Mouse (Mus musculus) forebrain, embryonic 11.5 days (tissue): ENCODE measurements around the gene Ppm1e. TPM values are rescaled to one million over a fixed set of nuclear protein-coding genes. Genes with fewer than 3 reads are reported as not detected.

Source experiments
- ATAC-seq: fragments of 200-750 bp; cut with Nextera tagmentation; replicated peaks from 2 replicates; pipeline ENCODE4 v1.8.0; 2017; ENCODE audit warnings: moderate TSS enrichment; ENCODE audit not compliant: low FRiP score
- DNase-seq: peaks from one replicate; pipeline ENCODE4 v3.0.0-alpha.2; 2017; ENCODE audit warnings: low spot score
- H3K27ac ChIP-seq: fragments of 300-500 bp; sonication (generic); 2 replicates; pipeline ENCODE4 v1.5.1; 2014; ENCODE audit warnings: low read depth, low read length
- H3K27me3 ChIP-seq: fragments of 300-500 bp; sonication (generic); 2 replicates; pipeline ENCODE4 v1.6.1; 2014; ENCODE audit warnings: mild to moderate bottlenecking, low read length, mixed read lengths; ENCODE audit not compliant: control insufficient read depth, insufficient read depth
- H3K36me3 ChIP-seq: fragments of 300-500 bp; sonication (generic); 2 replicates; pipeline ENCODE4 v1.6.1; 2014; ENCODE audit warnings: mild to moderate bottlenecking, low read length, moderate library complexity, mixed read lengths; ENCODE audit not compliant: control insufficient read depth, insufficient read depth
- H3K4me1 ChIP-seq: fragments of 300-500 bp; sonication (generic); replicated peaks from 2 replicates; pipeline ENCODE4 v1.6.1; 2014; ENCODE audit warnings: low read length, mixed read lengths; ENCODE audit not compliant: control insufficient read depth, insufficient read depth
- H3K4me2 ChIP-seq: fragments of 300-500 bp; sonication (generic); 2 replicates; pipeline ENCODE4 v1.6.1; 2014; ENCODE audit warnings: low read depth, mild to moderate bottlenecking, low read length, moderate library complexity, mixed read lengths; ENCODE audit not compliant: severe bottlenecking
- H3K4me3 ChIP-seq: fragments of 300-500 bp; sonication (generic); 2 replicates; pipeline ENCODE4 v1.5.1; 2014; ENCODE audit warnings: low read depth, low read length
- H3K9ac ChIP-seq: fragments of 300-500 bp; sonication (generic); 2 replicates; pipeline ENCODE4 v1.6.1; 2014; ENCODE audit warnings: low read length
- H3K9me3 ChIP-seq: fragments of 300-500 bp; sonication (generic); 2 replicates; pipeline ENCODE4 v1.6.1; 2016; ENCODE audit warnings: low read length, mixed read lengths; ENCODE audit not compliant: control insufficient read depth
- WGBS: fragments of 180-500 bp; shearing (Covaris S2); extraction: QIAGEN DNeasy Blood & Tissue Kit; methylation state at CpG from one replicate; pipeline ENCODE4 v1.1.7; 2014; 5-methylcytosine and 5-hydroxymethylcytosine counted together
- polyA plus RNA-seq: library from polyadenylated mRNA; unstranded; fragments of >200 nt; fragmentation: Nextera tagmentation; extraction: Ambion mirVana; gene quantifications from 2 replicates; pipeline ENCODE4 v1.2.1, GENCODE M21; 2014

Ppm1e gene
- polyA plus RNA-seq, result 13.4 TPM in 2 replicates

DNA sequence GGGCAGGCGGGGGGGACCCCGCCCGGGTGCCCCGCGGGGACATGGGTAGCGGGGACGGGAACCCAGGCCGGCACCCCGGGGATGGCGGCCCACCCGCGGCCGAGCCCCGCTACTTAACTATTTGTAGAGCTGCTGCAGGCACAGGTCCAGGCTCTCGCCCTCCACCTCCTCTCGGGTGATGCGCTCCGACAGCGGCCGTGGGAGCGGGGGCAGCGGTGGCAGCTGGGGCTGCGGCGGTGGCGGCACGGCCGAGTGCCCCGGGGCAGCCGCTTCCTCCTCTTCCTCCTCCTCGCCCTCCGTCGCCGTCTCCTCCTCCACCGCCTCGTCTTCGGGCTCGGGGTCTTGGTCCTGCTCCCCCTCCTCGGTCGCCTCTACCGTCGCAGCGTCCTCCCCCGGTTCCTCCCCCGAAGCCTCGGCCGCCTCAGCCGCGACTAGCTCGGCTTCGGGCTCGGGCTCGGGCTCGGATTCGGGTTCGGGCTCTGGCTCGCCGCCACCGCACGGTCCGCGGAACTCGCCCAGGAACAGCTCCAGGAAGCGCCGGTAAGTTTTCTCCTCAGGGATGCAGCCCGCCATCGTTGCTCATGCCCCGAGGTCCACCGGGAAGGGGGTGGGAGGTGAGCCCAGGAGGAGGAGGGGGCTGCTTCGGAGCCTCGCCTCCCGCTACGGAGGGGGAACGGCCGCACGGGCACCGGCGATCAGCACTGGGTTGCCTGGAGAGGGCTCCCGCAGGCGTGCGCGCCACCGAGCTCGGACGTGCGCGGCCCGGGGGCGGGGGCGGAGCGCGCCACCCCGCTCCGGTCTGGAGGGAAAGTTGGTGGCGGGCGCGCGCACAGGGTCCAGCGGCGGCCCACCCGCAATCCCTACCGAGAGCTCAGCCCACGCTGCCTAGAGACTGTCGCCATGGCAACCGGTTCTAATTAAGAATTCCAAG is at the start of gene Ppm1e:
Gene Ppm1e (minus strand): TSS at position 693 of the 931 bp plus-strand sequence.
- WGBS, result under 1% methylated on average over 79 of the region's 104 CpGs
- H3K4me3 ChIP-seq, result peak within 1 kb of the TSS; percentile 87
- no peaks in the 10 kb centered on the region for H3K27me3 ChIP-seq
- H3K27ac ChIP-seq, result peak within 1 kb of the TSS; percentile 57; the same call in 1 of the 2 replicates
- DNase-seq (peak; percentile 95), ATAC-seq (peak; percentile 96)
- H3K9me3 ChIP-seq, result no peaks in the 10 kb centered on the region
- H3K9ac ChIP-seq, result peak within 1 kb of the TSS; percentile 87
- peak within 1 kb of the TSS; percentile 45 for H3K4me2 ChIP-seq
- H3K4me1 ChIP-seq, result peaks cover 2% of the 10 kb centered on the region; the same call in 1 of the 2 replicates
- no peaks in the 10 kb centered on the region; the same call in 1 of the 2 replicates for H3K36me3 ChIP-seq

DNA sequence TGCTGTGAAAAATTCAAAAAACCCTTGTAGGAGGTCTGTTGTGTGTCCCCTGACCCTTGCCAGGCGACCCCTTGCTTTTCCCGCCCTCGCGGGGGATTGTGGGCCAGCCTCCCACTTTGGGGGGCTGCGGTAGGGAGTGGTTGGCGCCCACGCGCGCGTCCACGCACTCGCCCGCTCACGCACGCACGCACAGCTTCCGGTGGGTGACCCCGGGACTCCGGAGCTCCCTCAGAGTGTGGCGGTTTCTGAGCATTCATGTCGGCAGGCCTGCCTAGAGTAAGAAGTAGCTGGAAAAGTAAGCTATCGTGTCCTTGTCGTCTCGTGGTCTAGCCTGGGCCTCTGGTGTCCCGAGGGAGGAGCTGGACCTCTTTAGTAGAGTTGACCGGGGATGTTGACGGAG is 46.1 kb upstream of the Ppm1e start, which contains the start of the genes Rad51c and Tex14:
Gene Rad51c (minus strand): TSS at position 79 of the 400 bp plus-strand sequence.
Gene Tex14 (plus strand): TSS at position 190 of the 400 bp plus-strand sequence.
- peak; percentile 67 for DNase-seq
- H3K27ac ChIP-seq, result peak within 1 kb of the TSS; percentile 85
- no peaks in the 10 kb centered on the region for H3K9me3 ChIP-seq
- WGBS, result 78% methylated on average over 27 of the region's 27 CpGs
- H3K4me1 ChIP-seq, result peaks cover 5% of the 10 kb centered on the region; the same call in 1 of the 2 replicates
- peak within 1 kb of the TSS; percentile 61 for H3K4me2 ChIP-seq
- H3K36me3 ChIP-seq, result no peaks in the 10 kb centered on the region
- H3K9ac ChIP-seq, result peak within 1 kb of the TSS; percentile 76
- no peaks in the 10 kb centered on the region for H3K27me3 ChIP-seq
- peak within 1 kb of the TSS; percentile 50 for H3K4me3 ChIP-seq
- peak; percentile 55 for ATAC-seq

DNA sequence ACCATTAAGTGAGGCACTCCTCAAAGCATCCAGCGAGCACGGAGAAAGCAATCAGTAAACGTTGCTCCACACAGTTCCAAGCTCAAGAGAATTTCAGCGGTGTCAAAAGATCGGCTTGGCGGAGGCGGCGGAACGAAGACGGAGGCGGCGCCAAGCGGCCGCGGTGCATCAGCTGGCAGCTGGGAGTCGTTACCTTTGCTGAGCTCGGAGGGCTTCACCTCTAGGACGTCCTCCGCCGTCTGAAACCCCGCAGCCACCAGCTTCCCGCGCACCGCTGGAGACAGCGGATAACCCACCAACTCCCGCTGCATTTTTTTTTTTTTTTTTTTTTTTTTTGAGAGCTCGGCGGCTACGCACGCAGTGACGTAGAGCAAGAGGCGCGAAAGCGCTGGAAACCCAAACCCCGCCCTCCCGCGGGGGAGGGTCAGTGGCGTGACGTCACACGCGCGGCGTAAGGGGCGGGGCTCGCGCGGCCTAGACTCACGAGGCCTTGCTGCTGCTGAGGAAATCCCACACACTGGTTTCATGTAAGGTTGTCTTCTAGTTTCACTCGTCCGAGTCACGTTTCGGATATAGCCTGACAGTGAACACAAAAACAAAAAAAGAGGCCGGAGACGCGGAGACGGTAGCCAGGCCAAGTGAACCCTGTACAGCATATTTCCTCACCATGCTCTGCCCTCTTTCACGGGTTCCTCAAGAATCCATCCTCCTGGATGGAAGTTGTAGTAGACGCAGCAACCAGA is 45.5 kb upstream of the Ppm1e start:
- H3K27ac ChIP-seq, result peak overlapping the region; percentile 85
- H3K9ac ChIP-seq, result peak overlapping the region; percentile 76
- DNase-seq (peak; percentile 99), ATAC-seq (peak; percentile 93)
- H3K4me1 ChIP-seq, result peaks cover 5% of the 10 kb centered on the region; the same call in 1 of the 2 replicates
- no peaks in the 10 kb centered on the region for H3K9me3 ChIP-seq
- H3K27me3 ChIP-seq, result no peaks in the 10 kb centered on the region
- WGBS, result 3% methylated on average over 58 of the region's 58 CpGs
- H3K36me3 ChIP-seq, result no peaks in the 10 kb centered on the region
- H3K4me3 ChIP-seq, result peak overlapping the region; percentile 50
- H3K4me2 ChIP-seq, result peak overlapping the region; percentile 61

DNA sequence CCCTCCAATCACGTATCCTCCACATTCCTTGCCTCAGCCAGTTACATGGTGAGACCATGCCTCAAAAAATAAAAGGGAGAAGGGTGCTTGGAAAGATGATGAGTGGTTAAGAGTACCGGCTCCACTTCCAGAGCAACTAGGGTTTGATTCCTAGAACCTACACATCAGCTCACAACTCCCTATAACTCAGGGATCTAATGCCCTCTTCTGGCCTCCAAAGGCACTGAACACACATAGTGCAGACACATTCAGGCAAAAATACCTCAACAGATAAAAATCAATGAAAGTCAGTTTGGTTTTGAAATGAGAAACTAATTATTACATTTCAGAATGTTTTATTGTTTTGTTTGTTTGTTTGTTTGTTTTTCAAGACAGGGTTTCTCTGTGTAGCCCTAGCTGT is 39.6 kb upstream of the Ppm1e start:
- H3K9me3 ChIP-seq, result no peaks in the 10 kb centered on the region
- no peak overlapping the region for H3K9ac ChIP-seq
- ATAC-seq (no peak), DNase-seq (no peak)
- H3K4me2 ChIP-seq, result no peak overlapping the region
- no peaks in the 10 kb centered on the region for H3K36me3 ChIP-seq
- 97% methylated on average over 2 of the region's 2 CpGs for WGBS
- no peaks in the 10 kb centered on the region for H3K27me3 ChIP-seq
- no peaks in the 10 kb centered on the region for H3K4me1 ChIP-seq
- H3K4me3 ChIP-seq, result no peak overlapping the region
- no peak overlapping the region for H3K27ac ChIP-seq

DNA sequence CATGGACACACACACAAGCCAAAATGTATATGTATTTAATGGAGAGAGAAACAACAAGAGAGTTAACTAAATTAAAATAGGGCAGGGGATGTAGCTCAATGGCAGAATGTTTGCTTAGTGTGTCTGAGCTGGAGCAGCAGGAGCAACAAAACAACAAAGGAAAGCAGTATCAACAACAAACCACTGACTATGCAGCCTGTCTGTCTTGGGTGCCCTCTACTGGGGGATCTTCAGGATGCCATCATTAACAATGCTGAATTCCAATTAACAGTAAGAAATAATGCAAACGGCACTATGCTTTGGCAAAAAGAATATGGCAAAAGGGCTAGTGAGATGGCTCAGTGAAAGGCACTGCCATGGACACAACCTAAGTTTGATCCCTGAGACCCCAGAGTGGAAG is 35.0 kb upstream of the Ppm1e start:
- H3K4me2 ChIP-seq, result no peak overlapping the region
- 68% methylated on average over 1 of the region's 1 CpGs for WGBS
- H3K27ac ChIP-seq, result no peak overlapping the region
- H3K4me3 ChIP-seq, result no peak overlapping the region
- H3K4me1 ChIP-seq, result no peaks in the 10 kb centered on the region
- H3K27me3 ChIP-seq, result no peaks in the 10 kb centered on the region
- no peak overlapping the region for H3K9ac ChIP-seq
- H3K9me3 ChIP-seq, result no peaks in the 10 kb centered on the region
- no peak for DNase-seq
- no peak for ATAC-seq
- H3K36me3 ChIP-seq, result no peaks in the 10 kb centered on the region

DNA sequence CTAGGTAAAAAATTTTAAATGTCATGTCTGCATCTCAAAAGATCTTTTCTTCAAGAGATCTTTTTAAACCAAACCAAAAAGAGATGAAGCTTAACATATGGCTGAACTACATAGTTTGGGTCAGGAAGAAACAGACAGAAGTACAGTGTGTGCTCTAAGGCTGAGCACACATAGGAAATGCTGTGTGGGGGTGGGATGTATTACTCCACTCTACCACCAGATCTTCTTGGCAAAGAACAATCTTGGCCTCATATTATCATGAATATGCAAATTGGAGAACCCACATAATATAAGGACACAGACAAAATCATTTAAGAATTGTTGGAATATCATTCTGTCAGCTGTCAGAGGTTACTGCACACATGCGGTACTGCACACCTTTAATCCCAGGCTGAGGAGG is 26.9 kb upstream of the Ppm1e start:
- no peak overlapping the region for H3K9ac ChIP-seq
- no peak overlapping the region for H3K27ac ChIP-seq
- ATAC-seq (no peak), DNase-seq (no peak)
- no peaks in the 10 kb centered on the region for H3K27me3 ChIP-seq
- H3K36me3 ChIP-seq, result no peaks in the 10 kb centered on the region
- H3K4me1 ChIP-seq, result no peaks in the 10 kb centered on the region
- no peak overlapping the region for H3K4me2 ChIP-seq
- no peak overlapping the region for H3K4me3 ChIP-seq
- H3K9me3 ChIP-seq, result no peaks in the 10 kb centered on the region
- 92% methylated on average over 1 of the region's 1 CpGs for WGBS

DNA sequence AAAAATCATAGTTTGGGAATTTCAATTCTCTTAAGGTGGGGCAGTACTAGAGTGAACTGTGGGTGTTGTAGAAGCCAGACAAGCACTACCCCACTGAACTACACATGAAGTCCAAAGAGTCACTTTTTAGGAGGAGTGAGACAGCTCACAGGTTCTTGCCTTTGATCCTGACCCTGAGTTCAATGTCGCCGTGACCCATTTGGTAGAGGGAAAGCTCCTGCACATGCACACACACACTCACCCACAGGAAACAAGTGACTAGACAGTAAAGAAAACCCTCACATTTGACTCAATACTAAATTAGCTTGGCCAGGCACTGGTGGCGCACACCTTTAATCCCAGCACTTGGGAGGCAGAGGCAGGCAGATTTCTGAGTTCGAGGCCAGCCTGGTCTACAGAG is 25.7 kb upstream of the Ppm1e start:
- Histone ChIP-seq H3K4me2 (no peak overlapping the region), H3K36me3 (no peaks in the 10 kb centered on the region), H3K4me1 (no peaks in the 10 kb centered on the region), H3K27ac (no peak overlapping the region), H3K9ac (no peak overlapping the region), H3K9me3 (no peaks in the 10 kb centered on the region), H3K27me3 (no peaks in the 10 kb centered on the region), H3K4me3 (no peak overlapping the region)
- no peak for DNase-seq
- 97% methylated on average over 4 of the region's 4 CpGs for WGBS
- ATAC-seq, result no peak

DNA sequence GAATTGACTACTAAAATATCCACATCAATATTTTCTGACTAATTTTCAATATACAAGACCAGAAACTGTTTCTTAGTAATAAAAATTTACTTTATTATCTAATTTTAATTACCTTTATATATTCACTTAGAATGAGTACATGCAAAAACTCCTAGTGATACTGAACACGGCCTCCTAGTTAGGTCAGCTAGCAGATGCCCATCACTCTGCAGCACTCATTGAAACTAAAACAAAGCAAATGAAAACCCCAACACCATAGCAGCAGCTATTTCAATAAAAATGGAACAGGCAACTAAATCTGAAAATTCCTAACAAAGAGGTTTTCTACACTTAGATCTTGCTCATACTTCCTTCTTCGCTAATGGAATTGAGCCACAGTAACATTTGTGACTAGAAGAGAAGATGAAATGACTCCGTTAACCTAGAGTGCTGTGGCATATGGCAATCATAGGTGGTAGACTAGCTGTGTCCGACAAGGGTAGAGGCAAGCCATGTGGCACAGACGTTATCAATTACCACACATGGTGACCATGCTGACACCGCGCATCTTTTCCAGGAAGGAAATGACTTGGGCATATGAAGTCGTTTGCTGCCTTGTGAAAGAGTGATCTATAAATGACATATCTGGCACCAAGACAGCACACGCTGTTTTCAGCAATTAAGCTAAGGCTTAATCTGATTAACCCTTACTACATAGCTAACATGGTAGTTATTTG is 9.2 kb upstream of the Ppm1e start:
- Histone ChIP-seq H3K9me3 (no peaks in the 10 kb centered on the region), H3K27ac (no peak overlapping the region), H3K36me3 (no peaks in the 10 kb centered on the region), H3K27me3 (no peaks in the 10 kb centered on the region), H3K4me2 (no peak overlapping the region), H3K4me1 (no peaks in the 10 kb centered on the region), H3K4me3 (no peak overlapping the region), H3K9ac (no peak overlapping the region)
- ATAC-seq, result no peak
- no peak for DNase-seq
- 79% methylated on average over 9 of the region's 9 CpGs for WGBS
